Mouse (Mus musculus) bone marrow macrophage, adult 2 months (primary cell): ENCODE data around the gene Adm.

Experiments used
- CTCF ChIP-seq: IDR thresholded peaks from 2 replicates; pipeline ENCODE4 v1.5.1; 2012; ENCODE audit warnings: low read depth, mild to moderate bottlenecking, low read length, moderate library complexity
- POLR2A ChIP-seq: IDR thresholded peaks from 2 replicates; pipeline ENCODE4 v1.6.1; 2012; ENCODE audit warnings: mild to moderate bottlenecking, low read depth, low read length, borderline replicate concordance

DNA sequence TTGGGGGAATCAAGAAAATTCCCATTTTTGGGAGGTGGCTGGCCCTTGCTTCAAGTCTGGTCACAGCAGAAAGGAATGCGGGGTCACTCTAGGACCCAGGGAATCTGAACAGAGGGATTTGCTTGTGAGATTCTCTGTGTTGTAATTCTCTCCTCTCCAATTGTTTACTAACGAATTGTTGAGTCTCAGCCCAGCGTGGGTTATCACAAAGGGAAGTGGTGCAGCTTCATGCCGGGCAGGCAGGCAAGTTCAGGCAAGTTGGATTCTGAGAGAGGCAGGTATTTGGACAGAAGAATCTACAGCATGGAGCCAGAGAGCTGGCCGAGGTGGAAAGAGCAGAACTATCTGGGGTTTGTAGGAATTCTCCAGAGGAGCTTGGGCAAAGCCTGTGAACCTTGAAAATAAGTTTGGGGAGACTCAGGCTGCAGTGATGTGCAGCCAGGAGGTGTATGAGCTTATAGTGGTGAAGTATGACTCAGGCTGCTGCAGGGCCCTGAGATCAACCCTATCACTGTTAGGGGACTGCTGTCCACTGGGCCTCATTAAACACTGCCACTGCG lies 43.7 kb downstream of the Adm start:
- TF ChIP-seq POLR2A (no peak), CTCF (no peak)
